Mouse (Mus musculus) bone marrow, adult 2 months (tissue): ENCODE results near the gene Sbno2.

Experiments
- CTCF ChIP-seq: fragments of 200-500 bp; IDR thresholded peaks from 2 replicates; pipeline ENCODE4 v1.5.1; 2011; ENCODE audit warnings: low read length, control low read depth; ENCODE audit not compliant: control insufficient read depth, insufficient read depth
- POLR2A ChIP-seq: fragments of 200-500 bp; IDR thresholded peaks from 2 replicates; pipeline ENCODE4 v1.6.1; 2011; ENCODE audit warnings: low read depth, mild to moderate bottlenecking, control low read depth, low read length, borderline replicate concordance; ENCODE audit not compliant: control insufficient read depth

GRCm38 (mm10) chr10:80078366-80078765 is 27.0 kb downstream of the Sbno2 start:
- TF ChIP-seq POLR2A (no peak), CTCF (no peak)
